Mouse (Mus musculus) heart, embryonic 14.5 days (tissue): ENCODE results near the gene Mapk9. TPM values are rescaled to one million over a fixed set of nuclear protein-coding genes. Genes with fewer than 3 reads are reported as not detected.

Experiments used
- ATAC-seq: fragments of 200-750 bp; cut with Nextera tagmentation; 2 replicates; pipeline ENCODE4 v1.8.0; 2017; ENCODE audit warnings: low read depth, moderate TSS enrichment; ENCODE audit not compliant: insufficient number of reproducible peaks, insufficient read depth, low FRiP score
- H3K27ac ChIP-seq, 2 experiments: fragments of 200-500 bp in 1 of 2; fragments of 300-500 bp in 1 of 2; sonication (generic) in 1 of 2; replicated peaks in 1 of 2; 2 replicates each; pipeline ENCODE4 v1.5.1; 2012 to 2014; ENCODE audit warnings: low read depth in 2 of 2, low read length in 2 of 2, control low read depth in 1 of 2, mild to moderate bottlenecking in 1 of 2, mixed read lengths in 1 of 2; ENCODE audit not compliant: control insufficient read depth in 1 of 2, insufficient read depth in 1 of 2
- H3K27me3 ChIP-seq: fragments of 300-500 bp; sonication (generic); 2 replicates; pipeline ENCODE4 v1.6.1; 2014; ENCODE audit warnings: mild to moderate bottlenecking, low read length, control low read depth; ENCODE audit not compliant: control insufficient read depth, insufficient read depth
- H3K36me3 ChIP-seq: fragments of 300-500 bp; sonication (generic); 2 replicates; pipeline ENCODE4 v1.6.1; 2014; ENCODE audit warnings: mild to moderate bottlenecking, control low read depth, low read length, mixed read lengths; ENCODE audit not compliant: control insufficient read depth, insufficient read depth
- H3K4me1 ChIP-seq, 2 experiments: fragments of 200-500 bp in 1 of 2; fragments of 300-500 bp in 1 of 2; sonication (generic) in 1 of 2; 2 replicates each; pipeline ENCODE4 v1.6.1; 2012 to 2014; ENCODE audit warnings: low read length in 2 of 2, control low read depth in 1 of 2, mixed read lengths in 1 of 2; ENCODE audit not compliant: control insufficient read depth in 2 of 2, insufficient read depth in 2 of 2
- H3K4me2 ChIP-seq: fragments of 300-500 bp; sonication (generic); 2 replicates; pipeline ENCODE4 v1.6.1; 2014; ENCODE audit warnings: mild to moderate bottlenecking, low read length
- H3K4me3 ChIP-seq, 2 experiments: fragments of 200-500 bp in 1 of 2; fragments of 300-500 bp in 1 of 2; sonication (generic) in 1 of 2; 2 replicates each; pipeline ENCODE4 v1.5.1; 2012 to 2014; ENCODE audit warnings: low read length in 2 of 2, mild to moderate bottlenecking in 2 of 2, control low read depth in 1 of 2, low read depth in 1 of 2, moderate library complexity in 1 of 2; ENCODE audit not compliant: control insufficient read depth in 1 of 2, insufficient read depth in 1 of 2
- H3K9ac ChIP-seq: fragments of 300-500 bp; sonication (generic); 2 replicates; pipeline ENCODE4 v1.6.1; 2014; ENCODE audit warnings: mild to moderate bottlenecking, low read length
- H3K9me3 ChIP-seq: fragments of 300-500 bp; sonication (generic); 2 replicates; pipeline ENCODE4 v1.6.1; 2016; ENCODE audit warnings: low read length, control low read depth; ENCODE audit not compliant: control insufficient read depth
- WGBS: fragments of 180-500 bp; shearing (Covaris S2); extraction: QIAGEN DNeasy Blood & Tissue Kit; methylation state at CpG from one replicate; pipeline ENCODE4 v1.1.7; 2014; 5-methylcytosine and 5-hydroxymethylcytosine counted together
- polyA plus RNA-seq: library from polyadenylated mRNA; unstranded; fragments of >200 nt; fragmentation: Nextera tagmentation; extraction: Ambion mirVana; gene quantifications from 2 replicates; pipeline ENCODE4 v1.2.1, GENCODE M21; 2014

The Mapk9 gene
- polyA plus RNA-seq, 1 experiment from 2014 or later: 39.2 TPM

GRCm38 (mm10) chr11:49811099-49811541, 35.4 kb upstream of the Mapk9 start:
- ATAC-seq: peak; percentile 64
- peak overlapping the region; percentile 49 to 66; a peak in 3 of 4 replicates for H3K27ac ChIP-seq
- 42% methylated on average over 8 of the region's 8 CpGs for WGBS

GRCm38 (mm10) chr11:49811879-49812278, 34.7 kb upstream of the Mapk9 start:
- peak overlapping the region; percentile 49 to 55; a peak in 2 of 4 replicates for H3K27ac ChIP-seq

More at GRCm38 (mm10) chr11:49811099-49811541, 35.4 kb upstream of the Mapk9 start:
- Histone ChIP-seq H3K4me3 (no peak overlapping the region), H3K27me3 (no peaks in the 10 kb centered on the region), H3K9ac (no peak overlapping the region), H3K36me3 (0 out of 2 replicates have a peak, but pooled peaks cover 10% of the 10 kb centered on the region), H3K4me1 (peaks cover 3 to 5% of the 10 kb centered on the region in 2 experiments; a peak in 3 of 4 replicates), H3K9me3 (no peaks in the 10 kb centered on the region), H3K4me2 (no peak overlapping the region)

DNA sequence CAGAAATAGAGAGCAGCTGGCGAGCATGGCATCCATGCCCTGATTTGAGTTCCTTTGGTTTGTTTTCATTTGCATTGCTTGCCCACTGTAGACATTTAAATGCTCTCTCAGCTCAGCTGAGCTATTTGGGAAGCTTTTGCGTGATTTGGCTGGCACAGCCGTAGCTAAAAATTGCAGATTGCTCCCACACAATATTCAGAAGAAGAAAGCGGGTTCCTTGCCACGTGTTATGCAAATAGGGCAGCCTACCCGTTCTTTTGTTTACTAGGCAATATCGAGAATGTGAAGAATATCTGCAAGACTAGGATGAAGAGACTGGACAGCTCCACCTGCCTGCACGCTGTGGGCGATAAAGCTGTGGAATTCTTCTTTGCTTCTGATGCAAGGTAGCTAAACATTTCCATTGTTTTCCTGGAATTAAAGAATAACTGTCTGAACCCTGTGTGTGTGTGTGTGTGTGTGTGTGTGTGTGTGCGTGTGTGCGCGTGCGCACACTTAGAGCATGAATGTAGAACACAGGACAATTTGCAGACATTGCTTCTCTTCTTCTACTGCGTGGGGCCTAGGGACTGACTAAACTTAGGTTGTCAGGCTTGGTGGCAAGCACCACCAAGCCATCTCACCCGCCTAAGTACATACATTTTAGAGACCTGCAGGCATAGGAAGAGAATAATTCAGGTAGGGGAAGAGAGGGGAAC, 27.5 kb upstream of the Mapk9 start:
- no peak overlapping the region for H3K4me3 ChIP-seq
- H3K9me3 ChIP-seq: no peaks in the 10 kb centered on the region
- no peak for ATAC-seq
- no peaks in the 10 kb centered on the region for H3K4me1 ChIP-seq
- H3K27me3 ChIP-seq: no peaks in the 10 kb centered on the region
- WGBS: 88% methylated on average over 15 of the region's 15 CpGs
- no peak overlapping the region for H3K9ac ChIP-seq
- H3K27ac ChIP-seq: no peak overlapping the region
- peaks cover 19% of the 10 kb centered on the region; the same call in 1 of the 2 replicates for H3K36me3 ChIP-seq
- H3K4me2 ChIP-seq: no peak overlapping the region

More at GRCm38 (mm10) chr11:49811879-49812278, 34.7 kb upstream of the Mapk9 start:
- no peak; the same call in 1 of the 2 replicates for ATAC-seq
- 0 out of 2 replicates have a peak, but pooled peaks cover 10% of the 10 kb centered on the region for H3K36me3 ChIP-seq
- H3K4me1 ChIP-seq: peaks cover 3 to 5% of the 10 kb centered on the region in 2 experiments; a peak in 3 of 4 replicates
- H3K4me3 ChIP-seq: no peak overlapping the region
- H3K4me2 ChIP-seq: no peak overlapping the region
- H3K9me3 ChIP-seq: no peaks in the 10 kb centered on the region
- no peaks in the 10 kb centered on the region for H3K27me3 ChIP-seq
- H3K9ac ChIP-seq: no peak overlapping the region
- WGBS: 55% methylated on average over 8 of the region's 8 CpGs

GRCm38 (mm10) chr11:49819676-49820075, 26.9 kb upstream of the Mapk9 start:
- H3K4me3 ChIP-seq: no peak overlapping the region
- ATAC-seq: no peak
- peaks cover 22% of the 10 kb centered on the region; the same call in 1 of the 2 replicates for H3K36me3 ChIP-seq
- H3K4me1 ChIP-seq: no peaks in the 10 kb centered on the region
- 90% methylated on average over 7 of the region's 7 CpGs for WGBS
- no peaks in the 10 kb centered on the region for H3K27me3 ChIP-seq
- H3K4me2 ChIP-seq: no peak overlapping the region
- H3K9me3 ChIP-seq: no peaks in the 10 kb centered on the region
- H3K9ac ChIP-seq: no peak overlapping the region
- no peak overlapping the region for H3K27ac ChIP-seq

- no peak overlapping the region for H3K4me2 ChIP-seq
- no peaks in the 10 kb centered on the region for H3K4me1 ChIP-seq
- no peak for ATAC-seq
- H3K27ac ChIP-seq: no peak overlapping the region
- 94% methylated on average over 2 of the region's 2 CpGs for WGBS
- H3K36me3 ChIP-seq: peaks cover 22% of the 10 kb centered on the region; the same call in 1 of the 2 replicates
- no peaks in the 10 kb centered on the region for H3K27me3 ChIP-seq
- no peaks in the 10 kb centered on the region for H3K9me3 ChIP-seq
- H3K4me3 ChIP-seq: no peak overlapping the region
- H3K9ac ChIP-seq: no peak overlapping the region
Observed at GRCm38 (mm10) chr11:49820928-49821327, 25.6 kb upstream of the Mapk9 start.

DNA sequence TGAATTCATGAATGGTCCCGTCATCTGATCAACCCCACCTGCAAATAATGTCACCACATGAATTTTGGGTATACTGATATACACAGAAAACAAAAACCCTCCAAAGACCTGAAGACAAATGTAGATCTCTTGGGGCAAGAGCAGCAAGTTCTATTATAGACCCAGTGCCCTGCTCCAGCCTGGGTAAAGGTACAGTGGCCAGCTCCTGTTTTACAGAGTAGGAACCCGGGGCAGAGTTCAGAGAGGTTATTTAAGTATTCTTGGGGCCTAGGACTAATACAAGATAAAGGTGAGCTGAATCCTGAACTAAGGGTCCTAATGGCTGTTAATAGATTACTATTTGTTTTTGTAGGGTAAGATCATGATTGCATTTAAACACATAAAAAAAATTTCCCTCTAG, 25.0 kb upstream of the Mapk9 start:
- Histone ChIP-seq H3K9ac (no peak overlapping the region), H3K4me3 (no peak overlapping the region), H3K27ac (no peak overlapping the region), H3K9me3 (no peaks in the 10 kb centered on the region), H3K27me3 (no peaks in the 10 kb centered on the region), H3K4me2 (no peak overlapping the region), H3K36me3 (peaks cover 22% of the 10 kb centered on the region; the same call in 1 of the 2 replicates), H3K4me1 (no peaks in the 10 kb centered on the region)
- ATAC-seq: no peak
- 84% methylated on average over 2 of the region's 2 CpGs for WGBS

DNA sequence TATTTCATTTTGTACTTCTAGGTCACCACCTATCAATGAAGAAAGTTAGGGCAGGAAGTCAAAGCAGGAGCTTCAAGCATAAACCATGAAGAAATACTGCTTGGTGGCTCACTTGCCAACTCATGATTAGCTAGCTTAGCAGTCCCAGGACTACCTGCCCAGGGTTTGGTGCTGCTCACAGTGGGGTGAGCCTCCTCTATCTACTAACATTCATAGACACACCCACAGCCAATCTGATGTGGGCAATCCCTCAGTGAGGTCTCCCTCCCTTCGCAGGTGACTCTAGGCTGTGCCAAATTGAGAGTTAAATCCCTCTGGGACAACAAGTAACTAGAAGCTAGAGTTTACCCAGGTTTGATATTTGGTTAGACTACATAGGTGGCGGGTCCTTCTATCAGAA, 24.2 kb upstream of the Mapk9 start:
- ATAC-seq: no peak
- H3K9me3 ChIP-seq: no peaks in the 10 kb centered on the region
- no peak overlapping the region for H3K4me3 ChIP-seq

More for the DNA sequence above, 24.2 kb upstream of the Mapk9 start:
- H3K4me1 ChIP-seq: no peaks in the 10 kb centered on the region
- H3K36me3 ChIP-seq: peaks cover 22% of the 10 kb centered on the region; the same call in 1 of the 2 replicates
- H3K27ac ChIP-seq: no peak overlapping the region
- no peak overlapping the region for H3K9ac ChIP-seq
- no peak overlapping the region for H3K4me2 ChIP-seq
- WGBS: 90% methylated on average over 2 of the region's 2 CpGs
- H3K27me3 ChIP-seq: no peaks in the 10 kb centered on the region
